Mouse (Mus musculus) neural tube, embryonic 10.5 days (tissue): Measurements from ENCODE around the gene Tgfb3.

Experiments used
- DNase-seq: peaks from one replicate; pipeline ENCODE4 v3.0.0-alpha.2; 2017; ENCODE audit warnings: low spot score; ENCODE audit errors: extremely low spot score

The Tgfb3 gene

DNA sequence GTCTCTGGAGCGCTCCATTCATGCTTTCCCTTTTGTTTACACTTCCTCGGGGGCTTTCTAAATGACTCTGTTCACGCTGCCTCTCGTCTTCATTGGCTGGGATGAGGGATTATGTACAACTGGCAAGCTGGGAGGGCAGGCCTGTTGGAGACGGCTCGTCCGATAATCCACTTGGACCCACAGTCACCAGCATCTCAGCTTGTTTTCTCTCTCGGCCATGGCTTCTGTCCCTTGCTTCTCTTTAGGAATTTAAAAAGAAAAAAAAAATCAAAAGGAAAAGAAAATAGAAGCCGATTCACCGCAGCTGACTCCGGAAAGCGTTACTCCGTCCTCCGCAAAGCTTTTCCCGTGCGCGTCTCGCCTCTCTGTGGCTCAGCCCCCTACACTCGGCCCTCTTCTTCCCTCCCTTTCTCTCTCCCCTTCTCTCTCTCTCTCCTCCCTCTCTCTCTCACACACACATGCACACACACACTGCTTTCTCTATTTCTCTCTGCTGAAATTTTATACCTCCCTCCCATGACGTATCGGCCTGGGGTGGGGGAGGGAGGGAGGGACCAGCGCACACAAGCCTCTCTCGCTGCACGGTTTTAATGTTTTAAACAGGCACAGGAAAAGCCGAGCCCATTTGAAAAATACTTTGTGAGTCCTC is at the start of gene Tgfb3:
Tgfb3 (minus strand) TSS at position 489 of the 649 bp plus-strand sequence.
- DNase-seq = peak; percentile 57

DNA sequence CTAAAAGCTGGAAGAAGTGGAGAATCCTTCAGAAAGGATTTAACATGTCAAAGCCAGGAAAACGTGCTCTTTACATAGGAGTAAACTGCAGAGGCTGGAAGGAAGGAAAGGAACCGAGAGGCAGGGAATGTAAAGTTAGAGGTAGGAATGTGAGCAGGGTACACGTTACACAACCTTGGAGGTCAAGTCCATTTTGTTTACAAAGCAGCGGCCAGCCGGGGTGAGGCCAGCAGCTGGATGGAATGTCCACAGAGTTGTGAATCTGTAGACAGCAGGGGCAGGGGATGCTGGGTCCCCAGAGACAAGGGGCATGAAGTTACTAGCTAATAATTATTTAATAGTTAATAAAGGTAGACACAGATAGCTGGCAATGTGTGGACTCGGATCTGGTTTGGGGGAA is 49.3 kb upstream of the Tgfb3 start:
- DNase-seq = no peak

DNA sequence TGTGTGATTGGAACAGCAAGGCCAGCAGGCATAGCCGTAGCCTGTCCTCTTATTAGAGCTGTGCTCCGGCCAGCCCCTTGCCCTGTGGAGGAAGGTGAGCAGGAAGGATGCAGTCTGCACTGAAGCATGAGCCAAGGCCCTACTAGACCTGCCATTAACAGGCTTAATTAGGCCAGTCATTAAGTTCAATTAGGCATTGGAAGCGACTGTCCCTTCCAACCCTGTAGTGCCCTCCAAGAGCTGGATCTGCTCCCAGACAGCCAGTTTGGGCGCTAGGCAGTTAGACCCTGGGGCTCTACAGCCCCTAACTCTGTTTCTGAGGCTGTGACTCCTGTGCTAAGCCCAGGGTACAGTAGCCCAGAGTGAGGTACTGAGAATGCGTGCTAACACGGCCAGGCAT is 45.2 kb upstream of the Tgfb3 start:
- no peak for DNase-seq

DNA sequence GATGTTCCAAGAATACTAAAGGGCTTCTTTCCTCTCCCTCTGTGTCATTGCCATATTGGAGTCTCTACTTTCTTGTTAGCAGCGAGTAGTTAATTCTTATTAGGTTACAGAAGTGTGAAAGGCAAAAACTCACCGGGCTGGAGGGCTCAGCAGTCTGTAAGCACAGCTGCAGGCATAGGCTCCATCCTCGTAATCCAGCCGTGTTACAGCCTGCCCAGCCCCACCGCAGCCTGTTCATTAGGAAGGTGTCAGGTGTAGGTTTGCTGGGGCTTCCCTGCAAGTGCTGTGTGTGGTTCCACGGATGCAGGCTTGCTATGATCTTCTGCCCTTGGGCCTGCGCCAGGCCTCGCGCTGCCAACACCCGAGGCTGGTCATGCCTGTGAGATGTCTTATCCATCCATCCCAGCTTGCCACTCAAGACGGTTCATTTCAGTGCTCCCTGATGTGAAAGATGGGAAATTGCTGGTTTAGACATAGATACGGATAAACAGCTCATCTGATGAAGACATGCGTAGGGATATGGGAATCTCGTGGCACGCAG is 37.5 kb upstream of the Tgfb3 start:
- no peak for DNase-seq

DNA sequence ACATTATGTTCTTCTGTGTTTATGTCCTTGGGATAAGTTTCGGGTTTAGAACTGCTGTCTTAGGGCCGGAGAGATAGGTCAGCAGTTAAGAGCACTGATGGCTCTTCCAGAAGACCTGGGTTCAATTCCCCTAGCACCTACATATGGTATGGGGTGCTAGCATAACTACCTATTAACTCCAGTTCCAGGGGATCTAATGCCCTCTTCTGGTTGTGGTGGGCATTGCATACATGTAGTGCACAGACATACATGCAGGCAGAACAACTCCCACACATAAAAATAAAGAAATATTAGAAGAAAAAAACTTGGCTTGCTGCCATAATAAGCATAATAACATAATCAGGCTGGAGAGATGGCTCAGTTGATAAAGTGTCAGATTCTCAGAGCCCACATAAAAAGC is 31.8 kb upstream of the Tgfb3 start:
- no peak for DNase-seq

DNA sequence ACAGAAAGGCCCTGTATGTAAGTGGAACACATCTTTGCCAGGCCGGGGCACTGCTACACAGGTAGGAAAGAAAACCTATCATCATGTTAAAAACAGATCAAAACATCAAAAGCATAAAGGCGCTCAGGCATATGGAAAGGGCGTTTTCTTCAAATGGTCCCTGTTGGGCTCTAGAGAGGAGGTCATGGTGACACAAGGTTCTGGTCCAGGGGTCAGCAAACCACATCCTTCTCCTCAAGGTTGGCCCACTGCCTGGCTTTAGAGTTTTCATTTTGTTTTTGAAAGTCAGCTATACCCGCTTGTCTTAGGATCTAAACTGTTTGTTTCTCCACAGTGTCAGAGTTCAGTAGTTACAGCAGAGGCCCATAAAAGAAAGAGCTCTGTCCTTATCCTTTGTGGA is 30.7 kb upstream of the Tgfb3 start:
- DNase-seq = no peak

DNA sequence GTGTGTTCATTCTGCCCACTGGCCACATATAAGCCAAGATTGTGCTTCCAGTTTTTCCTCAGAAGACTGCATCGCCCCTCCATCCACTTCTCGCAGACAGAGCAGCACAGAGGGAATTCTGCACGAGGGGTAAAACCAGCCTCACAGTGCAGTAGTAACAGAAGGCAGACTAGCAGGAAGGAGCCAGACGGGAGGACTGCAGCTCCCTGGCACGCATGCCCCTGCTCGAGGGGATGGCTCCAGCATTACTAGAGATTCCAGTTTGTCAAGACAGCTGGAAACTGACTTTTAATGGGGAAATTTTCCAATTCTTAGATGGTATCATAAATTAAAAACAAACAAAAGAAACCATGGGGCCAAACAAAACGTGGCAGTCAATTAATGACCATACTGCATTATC is 28.8 kb upstream of the Tgfb3 start:
- no peak for DNase-seq

DNA sequence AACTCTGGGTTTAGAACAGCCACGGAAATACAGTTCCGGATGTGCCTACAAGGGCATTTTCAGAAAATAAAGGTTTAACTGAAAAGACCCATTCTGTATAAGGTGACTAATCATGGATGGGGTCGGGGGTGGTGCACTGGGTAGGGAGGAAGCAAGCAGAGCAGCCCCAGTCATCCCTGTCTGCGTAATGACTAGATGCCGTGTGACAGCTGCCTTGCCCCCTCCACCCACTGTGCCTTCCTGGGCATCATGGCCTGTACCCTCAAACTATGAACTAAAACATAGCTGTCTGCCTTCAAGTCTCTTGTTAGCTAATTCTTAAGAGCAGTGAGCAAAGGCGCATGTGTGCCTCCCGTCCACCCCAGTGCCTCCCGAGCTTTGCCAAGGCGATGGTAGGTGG is 27.2 kb upstream of the Tgfb3 start:
- DNase-seq = no peak

DNA sequence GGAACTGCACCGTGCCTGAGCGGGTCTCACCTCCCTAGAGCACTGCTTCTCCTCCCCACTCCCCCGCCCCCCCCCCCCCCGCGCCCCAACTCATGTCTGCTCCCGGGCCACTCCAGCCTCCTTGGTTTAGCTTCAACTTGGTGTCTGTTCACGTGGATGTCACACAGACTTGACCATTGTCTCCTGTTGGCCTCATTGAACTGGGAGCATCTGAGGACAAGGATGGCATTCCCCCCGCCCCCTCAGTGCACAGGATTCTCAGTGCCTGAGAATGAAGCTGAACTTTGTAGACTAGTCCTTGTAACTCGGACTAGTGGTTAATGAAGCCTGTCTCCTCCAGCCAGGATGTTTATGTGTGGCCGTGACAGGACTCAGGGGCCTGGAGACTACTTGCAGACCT is 26.7 kb upstream of the Tgfb3 start:
- DNase-seq = no peak

DNA sequence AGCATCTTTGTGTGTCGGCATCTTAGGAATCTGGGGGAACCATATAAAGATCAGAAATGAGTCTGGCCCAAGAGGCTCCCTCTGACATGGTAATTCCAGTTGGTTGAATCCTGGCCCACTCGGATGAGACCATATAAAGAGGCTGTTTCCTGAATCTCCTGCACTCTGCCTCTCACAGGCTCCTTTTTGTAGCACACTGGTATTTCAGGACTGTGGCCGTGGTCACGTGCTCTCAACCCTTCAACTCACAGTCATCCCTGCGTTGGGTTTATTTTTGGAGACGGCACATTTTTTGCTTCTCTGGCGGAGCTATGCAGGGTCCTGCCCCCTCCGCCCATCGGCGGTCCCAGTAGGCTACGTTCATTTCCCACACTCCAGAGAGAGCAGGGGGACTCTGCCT is 25.5 kb upstream of the Tgfb3 start:
- no peak for DNase-seq

DNA sequence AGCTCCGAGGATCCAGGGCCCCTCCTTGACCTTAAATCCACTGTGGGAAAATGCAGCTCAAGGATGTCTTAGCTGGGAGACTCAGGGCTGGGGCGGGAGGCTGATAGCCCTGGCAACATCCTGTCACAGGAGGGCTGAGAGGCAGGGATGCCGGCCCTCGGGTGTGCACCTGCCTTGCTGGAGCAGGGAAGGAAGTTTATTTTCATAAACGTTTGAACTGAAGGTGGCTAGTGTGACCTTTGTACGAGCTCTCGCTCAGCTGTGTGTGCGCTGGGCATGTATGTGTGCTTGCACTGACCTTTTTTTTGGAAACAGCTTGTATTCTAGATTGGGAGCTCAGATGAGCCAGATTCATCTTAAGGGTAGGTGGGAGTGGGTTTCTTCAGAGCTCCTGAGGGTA is 25.0 kb upstream of the Tgfb3 start:
- no peak for DNase-seq

DNA sequence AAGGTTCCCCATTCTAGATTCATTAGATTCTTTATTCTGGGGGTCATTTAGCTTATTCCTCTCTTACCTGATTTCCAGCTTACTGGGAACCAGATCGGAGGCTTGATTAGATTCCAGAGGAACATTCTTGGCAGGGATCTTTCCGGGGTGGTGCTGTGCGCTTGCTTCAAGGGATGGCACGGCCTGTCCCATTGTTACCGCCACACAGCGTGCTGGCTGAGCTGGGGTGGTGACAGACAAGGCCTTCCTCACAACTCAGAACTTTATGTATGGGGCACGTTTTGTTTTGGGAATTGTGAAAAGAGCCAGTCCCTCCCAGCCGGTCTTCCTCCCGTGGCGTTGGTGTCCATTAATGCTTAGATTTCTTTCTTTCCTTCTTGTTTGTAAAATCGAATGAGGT is 24.6 kb upstream of the Tgfb3 start:
- no peak for DNase-seq

DNA sequence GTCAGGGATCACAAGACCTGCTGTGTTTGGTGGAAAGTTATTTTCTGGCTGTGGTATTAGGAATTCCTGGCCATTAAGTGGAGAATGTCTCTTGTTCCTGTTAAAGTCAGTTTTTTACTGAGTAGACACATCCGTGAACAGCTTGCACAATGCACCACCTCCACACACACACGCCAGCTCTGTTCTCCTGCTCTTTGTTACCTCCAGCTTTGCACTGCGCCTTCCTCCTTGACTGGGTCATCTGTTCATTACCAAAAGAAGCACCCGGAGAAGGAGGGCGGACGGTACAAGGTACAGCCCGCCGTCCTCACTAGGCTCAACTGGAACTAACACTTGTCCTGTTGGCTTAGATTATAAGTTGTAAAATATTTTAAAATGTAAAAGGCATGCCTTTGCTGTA is 23.8 kb upstream of the Tgfb3 start:
- no peak for DNase-seq

DNA sequence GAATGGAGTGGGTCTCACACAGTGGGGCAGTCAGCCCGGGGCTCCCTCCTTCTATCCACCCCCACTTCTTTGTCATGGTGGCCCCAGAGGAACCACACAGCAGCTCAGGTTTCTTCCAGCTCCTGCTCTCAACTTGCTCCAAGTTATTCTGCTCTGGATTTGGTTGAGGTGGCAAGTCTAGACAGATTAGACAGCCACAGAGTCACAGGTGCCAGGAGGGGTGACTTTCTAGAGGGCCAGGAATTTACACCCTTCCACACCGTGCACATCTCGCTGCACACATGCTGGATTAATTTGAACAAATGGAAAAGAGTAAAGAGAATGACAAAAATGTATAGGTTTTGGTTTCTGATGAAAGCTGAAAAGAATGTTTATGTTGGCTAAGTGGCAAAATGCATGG is 21.9 kb upstream of the Tgfb3 start:
- DNase-seq = no peak

DNA sequence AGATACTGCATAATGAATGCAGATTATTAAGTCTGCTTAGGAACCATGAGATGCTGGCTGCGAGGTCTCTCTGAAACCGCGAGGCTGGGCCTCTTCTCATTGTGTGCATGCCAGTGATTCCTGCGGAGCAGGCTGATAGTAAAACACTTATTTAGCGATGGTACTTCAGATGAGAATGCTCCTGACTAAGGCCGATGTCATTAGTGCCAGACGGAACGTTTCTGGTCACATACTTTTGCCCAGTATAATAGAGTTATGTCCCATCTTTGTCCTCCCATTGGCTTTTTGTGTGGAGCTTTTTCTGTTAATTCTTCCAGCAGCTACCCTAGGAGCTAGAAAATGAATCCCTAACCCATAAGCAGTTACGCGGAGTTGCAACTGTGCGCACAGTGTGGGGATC is 18.9 kb upstream of the Tgfb3 start:
- DNase-seq = no peak

DNA sequence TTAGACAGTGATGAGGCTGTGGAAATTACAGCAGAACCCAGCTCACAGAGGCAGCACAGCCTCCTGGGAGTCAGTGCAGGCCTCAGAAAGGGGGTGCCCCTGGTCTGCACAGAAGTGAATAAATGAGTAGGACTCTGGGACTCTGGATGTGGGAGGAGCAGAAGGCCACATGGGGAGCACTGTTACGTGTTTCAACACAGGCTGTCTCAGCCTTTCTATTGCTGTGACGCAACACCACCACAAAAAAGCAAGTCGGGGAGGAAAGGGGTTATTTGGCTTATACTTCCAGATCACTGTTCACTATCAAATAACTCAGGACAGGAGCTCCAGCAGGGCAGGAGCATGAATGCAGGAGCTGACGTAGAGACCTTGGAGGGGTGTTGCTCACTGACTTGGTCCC is 17.0 kb upstream of the Tgfb3 start:
- no peak for DNase-seq

DNA sequence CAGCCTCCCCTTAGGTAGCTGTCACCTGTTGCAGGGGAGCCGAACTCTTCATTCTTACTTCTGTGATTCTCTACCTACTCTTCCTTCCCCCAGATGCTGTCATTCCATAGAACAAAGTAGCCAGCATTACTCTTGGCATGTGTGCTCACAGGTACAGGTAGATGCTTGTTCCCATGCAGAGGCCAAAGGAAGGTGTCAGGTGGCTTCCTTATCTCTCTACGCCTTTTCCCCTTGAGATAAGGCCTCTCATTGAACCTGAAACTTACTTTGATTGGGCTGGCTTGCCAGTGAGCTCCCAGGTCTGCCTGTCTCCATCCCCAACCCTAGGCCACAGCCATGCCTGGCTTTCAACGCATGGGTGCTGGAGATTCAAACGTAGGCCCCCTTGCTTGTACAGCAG is 15.2 kb upstream of the Tgfb3 start:
- DNase-seq = no peak

DNA sequence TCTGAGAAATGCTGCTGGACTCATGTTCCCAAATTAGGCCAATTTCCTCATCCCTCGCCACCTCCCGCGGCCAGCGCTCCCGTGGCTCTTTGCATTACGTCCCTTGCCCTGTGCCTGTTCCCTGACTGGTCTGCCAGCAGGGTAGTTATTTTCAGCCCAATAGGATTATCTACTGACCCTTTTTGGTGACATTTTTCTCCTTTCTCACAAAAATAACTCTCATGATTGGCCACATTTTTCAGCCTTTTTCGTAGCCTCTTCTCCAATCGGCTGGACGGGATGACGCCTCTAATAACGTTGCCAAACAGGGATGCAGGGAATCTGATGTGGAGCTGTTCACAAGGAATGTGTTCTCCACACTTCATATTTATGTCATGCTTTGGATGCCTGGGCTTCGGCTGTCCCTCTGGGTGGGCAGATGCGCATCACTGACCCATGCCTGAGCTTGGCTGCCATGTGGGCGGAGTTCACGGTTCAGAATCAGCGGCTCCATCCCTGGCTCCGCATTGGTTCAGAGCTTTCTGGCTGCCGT is 12.8 kb upstream of the Tgfb3 start:
- DNase-seq = no peak

DNA sequence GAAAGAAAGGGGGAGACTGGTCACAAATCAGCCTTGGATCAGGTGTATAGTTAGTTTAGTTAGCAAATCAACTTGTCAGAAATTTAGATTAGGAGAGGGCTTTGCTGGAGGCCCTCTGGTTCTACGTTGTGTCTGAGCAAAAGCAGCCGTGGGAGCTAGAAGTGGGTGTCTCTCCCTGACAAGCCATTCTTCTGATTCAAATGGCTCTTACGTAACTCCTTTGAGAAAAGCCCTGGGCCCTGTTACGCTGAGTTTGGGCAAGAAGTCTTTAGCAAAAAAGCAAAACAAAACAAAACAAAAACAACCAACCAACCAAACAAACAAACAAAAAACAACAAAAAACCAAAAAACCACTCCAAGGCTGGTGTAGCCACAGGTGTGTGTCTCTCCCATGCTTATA is 11.9 kb upstream of the Tgfb3 start:
- DNase-seq = no peak

DNA sequence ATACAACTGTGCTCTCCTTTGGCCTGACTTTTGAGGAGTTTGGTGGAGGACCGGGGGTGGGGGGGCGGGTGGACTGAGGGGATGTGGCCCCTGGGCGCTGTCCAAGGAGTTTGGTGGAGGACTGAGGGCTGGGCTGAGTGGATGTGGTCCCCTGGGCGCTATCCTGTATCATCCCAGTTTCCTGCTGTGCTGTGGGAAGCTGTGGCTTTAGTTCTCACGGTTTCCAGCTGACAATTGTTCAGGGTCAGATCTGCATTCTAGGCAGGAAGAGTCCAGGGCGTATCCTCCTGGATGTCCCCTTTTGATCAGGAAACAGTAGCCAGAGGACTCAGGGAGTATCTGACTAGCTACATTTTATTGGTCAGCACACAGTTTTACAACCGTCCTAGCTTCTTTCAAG is 9.2 kb upstream of the Tgfb3 start:
- no peak for DNase-seq

DNA sequence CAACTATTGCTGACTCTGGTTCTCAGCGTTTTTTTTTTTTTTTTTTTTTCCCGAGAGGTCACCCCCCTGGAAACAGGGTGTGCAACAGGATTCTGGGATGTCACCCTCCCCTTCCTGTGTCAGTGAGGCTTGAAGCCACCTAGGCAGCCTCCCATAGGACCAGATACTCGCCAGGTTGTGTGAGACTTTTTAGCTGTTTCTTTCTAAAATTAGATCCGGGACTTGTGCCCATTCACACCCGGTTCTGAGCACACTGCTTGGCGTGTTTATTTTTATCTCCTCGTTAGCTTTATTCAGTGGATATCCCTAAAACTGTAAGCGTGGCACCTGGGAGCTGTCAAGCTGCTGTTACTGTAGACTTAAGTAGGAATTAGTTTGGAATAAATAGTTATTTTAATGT is 7.7 kb upstream of the Tgfb3 start:
- DNase-seq = no peak

DNA sequence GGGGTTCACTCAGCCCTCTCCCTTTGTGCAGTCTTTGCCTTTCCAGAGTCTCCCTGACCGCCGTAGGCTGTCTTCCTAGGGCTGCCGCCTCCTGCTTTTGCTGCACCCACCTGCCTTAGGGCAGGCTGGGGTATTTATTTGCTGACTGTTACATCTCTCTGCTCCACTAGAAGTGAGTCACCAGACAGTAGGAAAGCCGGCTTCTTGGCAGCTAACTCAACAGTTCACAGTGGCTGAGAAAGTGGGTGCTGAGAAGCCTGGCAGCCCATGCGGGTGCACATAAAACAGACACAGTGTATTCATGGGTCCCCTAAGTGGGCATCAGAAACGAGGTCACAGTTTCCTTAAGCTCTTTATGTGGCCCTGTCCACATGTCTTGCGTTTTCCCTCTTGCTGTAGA is 7.0 kb upstream of the Tgfb3 start:
- no peak for DNase-seq

DNA sequence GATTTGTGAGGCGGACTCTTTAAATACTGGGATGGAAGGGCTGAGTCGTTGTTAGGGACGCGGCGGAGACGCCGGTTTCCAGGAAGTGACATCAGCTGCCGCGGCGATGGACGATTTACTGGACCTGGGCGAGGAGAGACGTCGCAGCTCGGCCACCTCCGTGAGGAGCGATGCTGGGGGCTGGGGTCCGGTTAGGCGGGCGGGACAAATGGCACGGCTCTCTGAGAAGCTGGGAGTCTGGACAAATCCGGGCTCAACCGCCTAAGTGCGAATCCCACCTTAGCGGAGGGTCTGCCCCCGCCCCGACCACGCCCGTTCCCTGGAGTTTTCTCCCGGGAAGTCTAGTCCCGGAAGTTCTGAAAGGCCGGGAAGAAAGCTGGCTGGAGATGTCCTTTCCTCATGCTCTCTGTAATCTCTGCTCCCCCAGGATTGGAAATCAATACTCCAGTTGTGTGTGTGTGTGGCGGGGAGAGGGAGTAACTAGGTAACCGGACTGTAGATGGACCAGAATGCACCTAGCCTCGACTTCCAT is 3.7 kb upstream of the Tgfb3 start, which contains the start of gene Ift43:
Ift43 (plus strand) TSS at position 61 of the 532 bp plus-strand sequence.
- DNase-seq = peak; percentile 95
